Mouse (Mus musculus): ENCODE data around the gene Plekhg2.

Gene Plekhg2

GRCm38 (mm10) chr7:28326457-28326856 lies 45.9 kb downstream of the Plekhg2 start:
- DNase-seq, result no peak

- DNase-seq, result no peak
These were observed 47.1 kb downstream of the Plekhg2 start for GRCm38 (mm10) chr7:28325293-28325692.

- DNase-seq, result no peak
These were observed 50.3 kb downstream of the Plekhg2 start for GRCm38 (mm10) chr7:28321974-28322720.

DNA sequence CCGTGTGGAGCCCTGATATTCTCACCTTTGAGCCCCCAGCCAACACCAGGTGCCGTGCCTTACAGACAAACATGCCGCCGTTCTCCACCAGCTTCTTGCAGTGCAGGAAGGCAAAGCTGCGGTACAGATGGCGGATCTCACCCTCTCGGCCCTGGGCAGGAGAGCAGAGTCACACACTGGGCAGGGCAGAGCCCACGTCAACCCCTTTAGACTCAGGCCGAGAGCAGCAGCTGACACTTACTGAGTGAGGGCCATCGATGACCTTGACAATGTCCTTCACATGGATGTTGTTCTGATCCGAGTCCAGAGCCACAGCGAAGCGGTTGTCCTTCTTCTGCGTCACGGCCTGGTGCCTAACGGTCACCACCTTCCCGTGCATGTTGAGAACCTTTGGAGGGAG lies 53.7 kb downstream of the Plekhg2 start:
- DNase-seq, result no peak

GRCm38 (mm10) chr7:28318036-28318435 lies 54.4 kb downstream of the Plekhg2 start:
- DNase-seq, result no peak

- DNase-seq, result peak; percentile 96
These were observed 60.4 kb downstream of the Plekhg2 start, which contains the start of gene Timm50 for GRCm38 (mm10) chr7:28311926-28312543. TSS of gene Timm50 (minus strand) at chr7:28312072.

DNA sequence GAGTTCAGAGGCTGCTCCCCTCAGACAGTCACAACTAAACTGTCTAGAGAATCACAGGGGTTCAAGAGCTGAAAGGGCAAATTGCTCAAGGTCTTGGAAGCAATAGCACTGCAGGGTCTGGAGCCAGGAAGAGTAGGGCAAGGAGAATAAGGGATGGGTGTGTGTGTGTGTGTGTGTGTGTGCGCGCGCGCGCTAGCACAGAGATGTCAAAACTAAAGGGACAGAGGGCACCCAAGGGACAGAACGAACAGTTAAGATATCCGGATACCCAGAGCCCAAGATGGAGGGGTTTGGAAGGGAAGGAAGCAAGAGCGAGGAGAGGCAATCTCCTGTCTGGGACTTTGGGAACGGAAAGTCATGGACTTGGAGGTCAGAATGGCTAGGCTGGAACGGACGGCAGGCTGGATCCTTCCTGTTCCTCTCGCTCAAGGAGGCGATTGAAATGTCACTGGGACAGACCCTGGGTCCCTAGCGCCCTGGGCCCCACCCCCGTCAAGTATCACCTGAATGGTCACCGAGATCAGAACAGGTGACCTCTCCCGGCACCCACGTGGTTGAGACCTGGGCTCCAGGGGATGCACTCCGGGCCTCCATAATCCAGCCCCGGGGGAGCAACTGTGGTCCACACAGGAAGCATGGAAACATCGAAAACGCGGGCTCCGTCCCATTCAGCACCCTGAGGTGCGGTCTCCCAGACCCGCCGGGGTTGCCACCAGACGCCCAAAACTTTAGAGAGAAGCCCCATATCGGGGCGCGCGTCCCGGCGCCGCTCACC lies 61.1 kb downstream of the Plekhg2 start:
- DNase-seq, result no peak

DNA sequence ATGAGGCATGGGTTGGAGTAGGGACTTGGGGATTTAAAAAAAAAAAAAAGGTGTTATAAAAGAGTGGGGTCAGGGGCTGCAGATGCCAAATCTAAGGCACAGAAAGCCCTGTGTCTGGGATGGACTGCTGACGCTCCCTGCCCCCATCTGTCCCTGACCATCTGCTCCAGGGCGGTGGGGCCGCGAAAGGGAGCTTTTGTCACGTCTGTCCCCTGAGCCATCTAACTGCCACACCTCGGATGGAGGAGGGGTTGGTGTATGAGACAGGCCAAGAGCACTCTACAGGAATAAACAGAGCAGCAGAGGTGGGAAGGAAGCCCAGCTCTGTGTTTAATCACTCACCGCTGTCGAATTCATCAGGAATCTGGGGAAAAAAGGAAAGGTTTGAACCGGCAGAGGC lies 62.7 kb downstream of the Plekhg2 start:
- DNase-seq, result no peak

All from thymus, postnatal 25 days (tissue).